Mouse (Mus musculus) heart, embryonic 10.5 days (tissue): Measurements from ENCODE around the gene D930020B18Rik. TPM values are rescaled to one million over a fixed set of nuclear protein-coding genes. Genes with fewer than 3 reads are reported as not detected.
A peak's percentile ranks its signal among the peaks of the same experiment; 100 is the strongest.

Experiments
- DNase-seq: peaks from one replicate; pipeline ENCODE4 v3.0.0-alpha.2; 2017; ENCODE audit warnings: low spot score
- H3K27ac ChIP-seq: fragments of 300-500 bp; sonication (generic); 2 replicates; pipeline ENCODE4 v1.5.1; 2016; ENCODE audit warnings: mild to moderate bottlenecking
- H3K27me3 ChIP-seq: fragments of 300-500 bp; sonication (generic); 2 replicates; pipeline ENCODE4 v1.6.1; 2016; ENCODE audit warnings: mild to moderate bottlenecking; ENCODE audit not compliant: poor library complexity, insufficient read depth, severe bottlenecking
- H3K36me3 ChIP-seq: fragments of 300-500 bp; sonication (generic); 2 replicates; pipeline ENCODE4 v1.6.1; 2016; ENCODE audit warnings: mild to moderate bottlenecking, moderate library complexity
- H3K4me1 ChIP-seq: fragments of 300-500 bp; sonication (generic); 2 replicates; pipeline ENCODE4 v1.6.1; 2016; ENCODE audit warnings: mild to moderate bottlenecking
- H3K4me3 ChIP-seq: fragments of 300-500 bp; sonication (generic); 2 replicates; pipeline ENCODE4 v1.5.1; 2016; ENCODE audit warnings: mild to moderate bottlenecking, moderate library complexity
- H3K9me3 ChIP-seq: fragments of 300-500 bp; sonication (generic); 2 replicates; pipeline ENCODE4 v1.6.1; 2016; ENCODE audit warnings: mild to moderate bottlenecking, moderate library complexity
- WGBS: fragments of 180-500 bp; shearing (Covaris S2); methylation state at CpG from one replicate; pipeline ENCODE4 v1.1.7; 2016; 5-methylcytosine and 5-hydroxymethylcytosine counted together
- polyA plus RNA-seq: library from polyadenylated mRNA; unstranded; fragments of >200 nt; fragmentation: Nextera tagmentation; extraction: Ambion mirVana; gene quantifications from 2 replicates; pipeline ENCODE4 v1.2.1, GENCODE M21; 2016

D930020B18Rik gene
- polyA plus RNA-seq, 1 experiment from 2014 or later: 0.11 TPM

DNA sequence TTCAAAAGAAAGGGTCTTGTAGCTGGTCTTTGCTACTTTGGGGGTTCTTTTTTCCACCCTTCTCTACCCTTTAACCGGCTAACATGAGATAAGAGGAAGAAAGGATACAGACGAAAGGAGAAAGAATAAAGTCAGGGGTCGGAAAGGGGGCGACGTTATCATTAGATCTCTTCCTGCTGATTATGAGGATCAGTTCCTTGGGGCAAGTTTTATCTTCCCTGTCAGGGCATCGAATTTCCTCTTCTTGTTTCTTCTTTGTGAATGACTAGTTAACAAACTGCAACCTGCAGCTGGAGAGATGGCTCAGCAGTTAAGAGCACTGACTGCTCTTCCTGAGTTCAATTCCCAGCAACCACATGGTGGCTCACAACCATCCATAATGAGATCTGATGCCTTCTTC is 4.9 kb downstream of the D930020B18Rik start:
- Histone ChIP-seq H3K36me3 (no peaks in the 10 kb centered on the region), H3K27ac (no peak overlapping the region), H3K27me3 (peaks cover 30% of the 10 kb centered on the region), H3K4me3 (no peak overlapping the region), H3K4me1 (peaks cover 10% of the 10 kb centered on the region), H3K9me3 (no peaks in the 10 kb centered on the region)
- no peak for DNase-seq
- 46% methylated on average over 6 of the region's 6 CpGs for WGBS

DNA sequence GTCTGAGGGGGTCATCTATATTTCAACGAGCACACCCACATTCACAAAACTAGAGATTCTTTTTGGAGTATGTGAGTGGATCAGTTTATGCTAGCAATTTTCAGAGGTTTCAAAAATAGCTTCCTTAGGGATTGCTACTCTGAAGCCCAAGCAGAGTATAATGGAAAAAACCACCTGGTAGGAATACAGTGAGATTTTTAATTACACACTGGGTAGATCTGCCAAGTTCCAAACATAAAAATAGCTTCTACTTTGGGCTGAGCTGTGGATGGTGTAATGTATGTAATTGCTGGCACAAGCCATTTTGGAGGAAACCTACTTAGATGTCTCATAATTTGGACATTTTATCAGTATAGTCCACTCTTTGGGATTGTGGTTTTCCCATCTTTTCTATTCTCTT is 11.7 kb downstream of the D930020B18Rik start:
- H3K27ac ChIP-seq: no peak overlapping the region
- WGBS: 82% methylated on average over 1 of the region's 1 CpGs
- H3K4me1 ChIP-seq: no peaks in the 10 kb centered on the region
- DNase-seq: no peak
- no peaks in the 10 kb centered on the region for H3K36me3 ChIP-seq
- H3K9me3 ChIP-seq: no peaks in the 10 kb centered on the region
- H3K27me3 ChIP-seq: no peaks in the 10 kb centered on the region
- no peak overlapping the region for H3K4me3 ChIP-seq

DNA sequence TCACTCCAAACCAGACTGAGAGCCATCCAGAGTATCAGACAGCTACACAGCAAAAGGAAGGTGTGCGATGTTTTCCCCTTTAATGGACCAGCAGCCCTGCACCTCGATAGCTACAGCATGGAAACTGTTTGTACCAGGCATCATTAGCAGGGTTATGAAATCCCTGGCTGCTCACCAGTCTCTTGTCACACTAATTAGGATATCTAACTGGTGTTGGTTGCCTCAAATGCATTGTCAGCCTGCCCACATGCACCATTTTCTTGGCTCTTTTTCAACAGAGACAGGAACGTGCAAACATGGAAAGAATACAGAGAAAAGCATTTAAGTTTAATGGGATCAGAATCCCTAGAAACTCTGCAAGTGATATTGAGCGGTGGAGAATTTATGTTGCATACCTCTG is 14.5 kb downstream of the D930020B18Rik start:
- H3K36me3 ChIP-seq: no peaks in the 10 kb centered on the region
- no peak for DNase-seq
- H3K9me3 ChIP-seq: no peaks in the 10 kb centered on the region
- no peak overlapping the region for H3K4me3 ChIP-seq
- H3K27me3 ChIP-seq: no peaks in the 10 kb centered on the region
- H3K27ac ChIP-seq: no peak overlapping the region
- 81% methylated on average over 4 of the region's 4 CpGs for WGBS
- H3K4me1 ChIP-seq: no peaks in the 10 kb centered on the region

DNA sequence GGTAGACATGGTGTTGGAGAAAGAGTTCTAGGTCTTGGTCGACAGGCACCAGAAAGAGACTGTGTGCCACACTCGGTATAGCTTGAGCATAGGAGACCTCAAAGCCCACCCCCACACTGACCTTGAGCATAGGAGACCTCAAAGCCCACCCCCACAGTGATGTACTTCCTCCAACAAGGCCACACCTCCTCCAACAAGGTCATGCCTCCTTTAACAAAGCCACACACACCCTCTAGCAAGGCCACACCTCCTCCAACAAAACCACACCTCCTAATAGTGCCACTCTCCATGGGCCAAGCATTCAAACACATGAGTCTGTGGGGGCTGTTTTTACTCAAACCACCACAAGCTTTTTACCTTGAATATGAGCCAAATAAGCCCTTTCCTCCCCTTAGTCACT is 21.3 kb downstream of the D930020B18Rik start:
- Histone ChIP-seq H3K27me3 (no peaks in the 10 kb centered on the region), H3K4me1 (no peaks in the 10 kb centered on the region), H3K9me3 (no peaks in the 10 kb centered on the region), H3K4me3 (no peak overlapping the region), H3K27ac (no peak overlapping the region), H3K36me3 (no peaks in the 10 kb centered on the region)
- WGBS: 87% methylated on average over 2 of the region's 2 CpGs
- no peak for DNase-seq

DNA sequence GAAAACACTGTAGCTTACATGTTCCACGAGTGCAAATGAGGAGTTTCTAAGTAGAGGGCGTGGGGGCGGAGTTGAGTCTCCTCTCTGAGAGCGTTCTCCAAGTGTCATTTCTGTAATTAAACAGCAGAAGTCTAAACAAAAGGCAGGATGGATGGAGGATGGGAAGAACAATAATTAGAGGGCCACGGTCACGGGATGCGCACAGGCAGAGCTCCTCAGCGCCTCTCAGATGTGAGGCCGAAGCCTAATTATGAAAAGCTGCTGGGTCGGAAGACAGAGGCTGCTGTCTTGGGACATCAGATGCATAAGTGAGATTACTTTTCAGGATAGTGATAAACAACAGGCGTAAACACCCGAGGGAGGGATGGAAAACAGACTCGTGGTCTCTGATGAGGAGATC is 22.2 kb downstream of the D930020B18Rik start:
- Histone ChIP-seq H3K4me3 (no peak overlapping the region), H3K27me3 (no peaks in the 10 kb centered on the region), H3K4me1 (no peaks in the 10 kb centered on the region), H3K27ac (no peak overlapping the region), H3K36me3 (no peaks in the 10 kb centered on the region), H3K9me3 (no peaks in the 10 kb centered on the region)
- 66% methylated on average over 13 of the region's 13 CpGs for WGBS
- DNase-seq: no peak

DNA sequence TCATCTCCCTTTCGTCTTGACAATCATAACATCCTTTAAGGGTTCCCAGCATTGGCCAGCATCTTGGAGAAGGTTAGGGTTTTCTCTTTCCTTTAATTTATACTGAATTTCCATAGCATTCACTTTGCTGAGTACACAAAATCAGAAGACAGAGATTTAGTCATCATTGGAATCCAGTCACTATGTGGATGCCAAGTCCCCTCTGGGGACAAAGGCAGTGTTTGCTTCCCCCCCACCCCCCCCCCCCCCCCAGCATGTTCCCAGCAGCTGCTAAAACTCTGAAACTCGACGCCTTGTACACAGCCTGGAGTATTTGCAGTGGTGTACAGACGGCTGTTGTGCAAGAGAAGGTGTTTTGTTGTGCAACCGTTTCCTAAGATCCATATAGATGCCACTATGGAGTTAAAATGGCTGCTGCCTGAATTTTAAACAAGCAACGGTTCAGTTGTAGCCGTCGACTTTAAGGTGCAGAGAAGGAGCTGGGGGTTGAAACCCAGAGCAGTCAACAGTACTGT is 24.3 kb downstream of the D930020B18Rik start:
- Histone ChIP-seq H3K27me3 (no peaks in the 10 kb centered on the region), H3K4me3 (no peak overlapping the region), H3K4me1 (no peaks in the 10 kb centered on the region), H3K27ac (no peak overlapping the region), H3K9me3 (no peaks in the 10 kb centered on the region), H3K36me3 (no peaks in the 10 kb centered on the region)
- 68% methylated on average over 8 of the region's 8 CpGs for WGBS
- no peak for DNase-seq

DNA sequence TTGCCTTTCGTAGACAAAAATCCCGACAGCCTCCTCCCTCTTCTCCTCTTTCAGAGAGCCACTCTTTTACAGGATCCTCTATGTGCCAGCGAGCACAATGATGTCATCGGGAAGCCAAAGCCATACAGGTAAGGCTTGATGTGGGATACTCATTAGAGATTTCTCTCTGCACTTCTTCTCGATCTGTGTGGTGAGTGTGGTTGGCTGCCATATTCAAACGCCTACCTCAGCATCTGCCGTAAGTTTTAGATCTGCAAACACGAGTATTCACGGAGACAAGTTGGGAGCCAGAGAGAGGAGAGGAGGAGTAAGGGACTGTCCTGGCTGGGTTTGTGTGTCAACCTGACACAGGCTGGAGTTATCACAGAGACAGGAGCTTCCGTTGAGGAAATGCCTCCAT is 27.7 kb downstream of the D930020B18Rik start:
- Histone ChIP-seq H3K27me3 (no peaks in the 10 kb centered on the region), H3K36me3 (no peaks in the 10 kb centered on the region), H3K4me3 (no peak overlapping the region), H3K4me1 (no peaks in the 10 kb centered on the region), H3K9me3 (no peaks in the 10 kb centered on the region), H3K27ac (no peak overlapping the region)
- DNase-seq: no peak
- 79% methylated on average over 10 of the region's 10 CpGs for WGBS

DNA sequence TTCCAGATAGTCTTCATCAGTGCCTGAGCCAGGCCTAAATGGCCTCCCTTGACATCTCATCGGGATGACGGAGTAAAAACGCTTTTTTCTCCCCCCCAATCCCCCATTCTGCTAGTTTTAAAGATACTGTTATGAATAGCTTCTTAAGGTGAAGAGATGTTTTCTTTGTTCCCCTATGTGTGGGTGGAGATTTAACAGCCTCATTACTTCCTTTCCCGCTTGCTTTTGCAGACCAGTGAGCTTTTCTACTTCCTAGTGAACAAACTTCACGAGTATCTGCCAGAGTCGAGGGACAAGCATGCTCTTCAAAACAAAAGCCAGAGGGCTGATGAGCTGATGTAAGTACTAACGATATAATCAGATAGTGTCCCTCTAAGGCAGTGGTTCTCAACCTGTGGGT is 35.6 kb downstream of the D930020B18Rik start:
- DNase-seq: no peak
- no peak overlapping the region for H3K4me3 ChIP-seq
- no peaks in the 10 kb centered on the region for H3K27me3 ChIP-seq
- H3K4me1 ChIP-seq: 0 out of 2 replicates have a peak, but pooled peaks cover 5% of the 10 kb centered on the region
- no peak overlapping the region for H3K27ac ChIP-seq
- WGBS: 54% methylated on average over 7 of the region's 7 CpGs
- no peaks in the 10 kb centered on the region for H3K9me3 ChIP-seq
- no peaks in the 10 kb centered on the region for H3K36me3 ChIP-seq

DNA sequence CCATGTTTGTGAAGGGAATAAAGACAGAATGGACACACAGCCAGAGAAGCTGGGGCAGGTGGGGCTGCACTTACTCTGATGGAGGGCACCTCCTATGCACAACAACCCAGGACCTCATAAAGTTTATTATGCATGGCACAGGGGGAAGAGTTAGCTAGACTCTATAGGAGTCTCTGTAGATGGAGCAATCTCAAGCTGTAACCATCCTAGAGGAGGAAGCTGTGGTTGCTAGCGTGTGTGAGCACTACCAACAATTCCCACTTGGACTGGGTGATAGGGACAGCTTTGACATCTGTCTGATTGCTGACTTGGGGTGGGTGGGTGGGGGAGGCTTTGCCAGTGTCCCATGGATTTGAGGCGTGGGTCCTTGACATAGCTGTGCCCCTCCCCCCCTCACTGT is 39.5 kb downstream of the D930020B18Rik start:
- H3K27me3 ChIP-seq: no peaks in the 10 kb centered on the region
- H3K4me3 ChIP-seq: no peak overlapping the region
- H3K4me1 ChIP-seq: 0 out of 2 replicates have a peak, but pooled peaks cover 5% of the 10 kb centered on the region
- no peaks in the 10 kb centered on the region for H3K9me3 ChIP-seq
- no peaks in the 10 kb centered on the region for H3K36me3 ChIP-seq
- H3K27ac ChIP-seq: no peak overlapping the region
- DNase-seq: no peak
- WGBS: 74% methylated on average over 2 of the region's 2 CpGs

DNA sequence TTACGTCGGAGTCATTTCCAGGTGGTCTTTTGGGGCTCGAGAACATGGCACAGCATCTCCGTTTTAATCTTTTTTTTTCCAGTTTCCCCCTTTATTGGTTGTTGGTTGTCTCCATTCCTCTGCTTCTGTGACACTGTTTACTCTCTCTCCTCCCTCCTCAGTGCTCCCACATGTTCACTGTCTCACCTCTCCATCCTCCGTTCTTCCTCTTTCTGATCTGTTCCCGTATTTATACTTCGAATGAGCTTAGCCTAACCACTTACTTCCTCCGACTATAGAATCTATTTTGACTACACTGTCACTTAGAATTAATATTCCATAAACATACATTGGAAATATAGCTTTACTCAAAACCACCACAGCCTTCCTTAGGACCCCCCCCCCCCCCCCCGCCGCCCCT is 41.2 kb downstream of the D930020B18Rik start:
- WGBS: 89% methylated on average over 10 of the region's 10 CpGs
- H3K36me3 ChIP-seq: no peaks in the 10 kb centered on the region
- no peak overlapping the region for H3K4me3 ChIP-seq
- H3K27ac ChIP-seq: no peak overlapping the region
- no peak for DNase-seq
- H3K27me3 ChIP-seq: no peaks in the 10 kb centered on the region
- no peaks in the 10 kb centered on the region for H3K4me1 ChIP-seq
- no peaks in the 10 kb centered on the region for H3K9me3 ChIP-seq

DNA sequence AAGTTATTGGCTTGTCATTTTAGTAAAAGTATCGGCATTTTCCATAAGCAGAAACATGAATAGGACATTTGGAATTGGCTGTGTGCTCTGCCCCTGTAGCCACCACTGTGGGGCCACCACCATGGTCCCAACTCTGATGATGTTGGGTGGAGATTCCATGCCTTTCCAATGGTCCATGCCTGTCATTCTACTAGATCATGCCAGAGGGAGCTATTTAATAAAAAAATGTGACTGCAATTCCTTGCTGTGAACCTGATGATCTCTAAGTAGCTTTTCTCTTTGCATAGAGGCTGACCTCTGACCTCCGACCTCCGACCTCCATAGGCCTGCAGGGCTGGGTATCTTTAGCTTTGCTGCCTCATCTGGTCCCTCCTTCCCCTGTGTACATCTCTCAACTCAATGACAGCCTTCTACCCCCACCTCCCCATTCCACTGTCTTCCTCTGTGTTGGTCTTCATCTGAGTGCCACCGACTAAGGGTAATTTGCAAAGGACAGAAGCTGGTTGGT is 44.8 kb downstream of the D930020B18Rik start:
- H3K4me3 ChIP-seq: no peak overlapping the region
- H3K27me3 ChIP-seq: no peaks in the 10 kb centered on the region
- no peaks in the 10 kb centered on the region for H3K36me3 ChIP-seq
- no peak overlapping the region for H3K27ac ChIP-seq
- H3K4me1 ChIP-seq: peaks cover 4% of the 10 kb centered on the region; the same call in 1 of the 2 replicates
- no peak for DNase-seq
- no peaks in the 10 kb centered on the region for H3K9me3 ChIP-seq
- 84% methylated on average over 4 of the region's 4 CpGs for WGBS

DNA sequence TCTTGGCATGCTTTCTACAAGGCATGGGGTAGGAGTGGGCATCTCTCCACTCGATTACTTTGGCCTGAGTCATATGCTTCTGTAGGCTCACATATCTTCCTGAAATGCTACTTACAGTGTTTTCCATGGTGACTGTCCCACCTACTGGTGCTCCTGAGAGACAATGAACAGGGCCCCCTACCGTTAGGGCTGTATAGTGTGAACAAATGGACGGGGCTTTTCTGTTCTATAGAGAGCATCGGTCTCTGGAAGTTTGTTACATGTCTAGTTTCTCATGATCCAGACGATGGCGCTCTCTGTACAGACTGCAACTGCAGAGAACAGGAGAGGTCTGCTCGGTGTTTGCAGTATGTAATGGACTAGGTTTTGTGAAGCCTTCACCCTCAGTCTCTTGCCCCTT is 46.1 kb downstream of the D930020B18Rik start:
- H3K4me1 ChIP-seq: peaks cover 4% of the 10 kb centered on the region; the same call in 1 of the 2 replicates
- H3K27me3 ChIP-seq: no peaks in the 10 kb centered on the region
- H3K9me3 ChIP-seq: no peaks in the 10 kb centered on the region
- WGBS: 75% methylated on average over 7 of the region's 7 CpGs
- no peak for DNase-seq
- no peak overlapping the region for H3K27ac ChIP-seq
- H3K4me3 ChIP-seq: no peak overlapping the region
- H3K36me3 ChIP-seq: no peaks in the 10 kb centered on the region

DNA sequence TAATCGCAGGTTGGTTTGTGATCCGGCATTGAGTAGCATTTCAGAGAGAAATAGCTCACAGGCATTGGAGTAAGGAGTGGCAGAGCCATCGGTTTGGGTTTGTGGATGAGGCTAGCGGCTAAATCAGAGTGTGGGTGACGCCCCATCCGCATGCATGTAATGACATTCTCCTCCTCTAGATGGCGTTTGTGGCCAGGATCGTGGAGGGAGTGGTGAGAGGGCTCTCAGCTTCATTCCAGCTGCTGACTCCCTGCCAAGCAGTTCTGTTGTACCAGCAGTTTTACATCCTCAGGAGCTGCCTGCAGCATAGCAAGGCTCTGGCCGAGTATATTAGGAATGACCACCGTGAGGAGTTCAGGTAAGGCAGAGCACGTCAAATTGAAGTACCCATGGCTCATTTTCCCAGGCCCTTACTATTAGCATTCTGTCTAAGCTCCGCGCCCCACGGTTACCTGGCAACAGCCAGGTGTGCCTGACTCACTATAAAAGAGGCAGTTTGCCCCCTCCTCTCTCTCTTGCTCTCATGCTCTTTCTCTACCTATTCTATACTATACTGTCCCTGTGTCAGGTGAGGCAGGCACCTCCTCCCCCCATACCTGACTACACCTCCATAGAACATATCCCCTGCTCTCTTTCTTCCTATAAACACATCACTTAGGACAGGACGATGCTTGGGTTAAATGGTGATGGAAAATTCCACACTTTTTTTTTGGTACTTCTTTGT is 48.4 kb downstream of the D930020B18Rik start:
- Histone ChIP-seq H3K36me3 (no peaks in the 10 kb centered on the region), H3K27me3 (no peaks in the 10 kb centered on the region), H3K4me1 (peaks cover 4% of the 10 kb centered on the region; the same call in 1 of the 2 replicates), H3K4me3 (no peak overlapping the region), H3K27ac (no peak overlapping the region), H3K9me3 (no peaks in the 10 kb centered on the region)
- DNase-seq: peak; percentile 81
- 22% methylated on average over 15 of the region's 15 CpGs for WGBS
